Mouse (Mus musculus) forebrain, embryonic 12.5 days (tissue): Measurements from ENCODE around the gene Gpam. TPM values are rescaled to one million over a fixed set of nuclear protein-coding genes. Genes with fewer than 3 reads are reported as not detected.
"Not testable (repeated sequence)": the region's sequence is repeated elsewhere in the genome, so short reads cannot be mapped to it uniquely, and the experiment has no call there.

Experiments
- ATAC-seq: fragments of 200-750 bp; cut with Nextera tagmentation; 2 replicates; pipeline ENCODE4 v1.8.0; 2017; ENCODE audit warnings: moderate TSS enrichment; ENCODE audit not compliant: low FRiP score
- H3K27ac ChIP-seq: fragments of 300-500 bp; sonication (generic); 2 replicates; pipeline ENCODE4 v1.5.1; 2016; ENCODE audit warnings: mild to moderate bottlenecking
- H3K27me3 ChIP-seq: fragments of 300-500 bp; sonication (generic); 2 replicates; pipeline ENCODE4 v1.6.1; 2016; ENCODE audit warnings: mild to moderate bottlenecking
- H3K36me3 ChIP-seq: fragments of 300-500 bp; sonication (generic); replicated peaks from 2 replicates; pipeline ENCODE4 v1.6.1; 2016; ENCODE audit warnings: mild to moderate bottlenecking
- H3K4me1 ChIP-seq: fragments of 300-500 bp; sonication (generic); 2 replicates; pipeline ENCODE4 v1.6.1; 2016
- H3K4me2 ChIP-seq: fragments of 300-500 bp; sonication (generic); 2 replicates; pipeline ENCODE4 v1.6.1; 2016; ENCODE audit warnings: mild to moderate bottlenecking, moderate library complexity
- H3K4me3 ChIP-seq: fragments of 300-500 bp; sonication (generic); replicated peaks from 2 replicates; pipeline ENCODE4 v1.5.1; 2016; ENCODE audit warnings: mild to moderate bottlenecking
- H3K9ac ChIP-seq: fragments of 300-500 bp; sonication (generic); 2 replicates; pipeline ENCODE4 v1.6.1; 2016; ENCODE audit warnings: mild to moderate bottlenecking
- H3K9me3 ChIP-seq: fragments of 300-500 bp; sonication (generic); 2 replicates; pipeline ENCODE4 v1.6.1; 2016
- WGBS: fragments of 180-500 bp; shearing (Covaris S2); methylation state at CpG from one replicate; pipeline ENCODE4 v1.1.7; 2016; 5-methylcytosine and 5-hydroxymethylcytosine counted together
- polyA plus RNA-seq: library from polyadenylated mRNA; unstranded; fragments of >200 nt; fragmentation: Nextera tagmentation; extraction: Ambion mirVana; gene quantifications from 2 replicates; pipeline ENCODE4 v1.2.1, GENCODE M21; 2016

Gpam gene
- polyA plus RNA-seq, 1 experiment from 2014 or later = 21.5 TPM

DNA sequence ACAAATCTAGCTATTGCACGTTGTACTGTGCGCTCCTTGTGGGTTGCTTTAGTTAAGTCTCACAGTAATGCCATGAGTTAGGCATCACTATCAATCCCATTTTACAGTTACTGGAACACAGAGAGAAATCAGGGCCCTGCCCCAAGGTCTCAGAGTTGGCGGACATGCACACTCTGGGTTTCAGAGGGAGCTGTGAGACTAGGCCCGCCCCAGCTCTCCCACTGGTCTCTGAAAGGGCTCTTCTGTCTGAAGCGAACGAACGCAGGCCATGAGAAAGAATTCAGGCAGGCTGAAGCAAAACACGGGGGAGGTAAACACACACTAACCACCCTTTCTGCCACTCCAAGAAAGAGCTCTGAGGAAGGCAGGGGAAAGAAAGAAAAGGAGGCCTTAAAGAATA, 31.6 kb upstream of the Gpam start:
- Histone ChIP-seq H3K4me1 (no peaks in the 10 kb centered on the region), H3K9me3 (no peaks in the 10 kb centered on the region), H3K27me3 (no peaks in the 10 kb centered on the region), H3K4me3 (no peak overlapping the region), H3K4me2 (no peak overlapping the region), H3K36me3 (no peaks in the 10 kb centered on the region), H3K27ac (no peak overlapping the region), H3K9ac (no peak overlapping the region)
- ATAC-seq = no peak
- 67% methylated on average over 8 of the region's 8 CpGs for WGBS

DNA sequence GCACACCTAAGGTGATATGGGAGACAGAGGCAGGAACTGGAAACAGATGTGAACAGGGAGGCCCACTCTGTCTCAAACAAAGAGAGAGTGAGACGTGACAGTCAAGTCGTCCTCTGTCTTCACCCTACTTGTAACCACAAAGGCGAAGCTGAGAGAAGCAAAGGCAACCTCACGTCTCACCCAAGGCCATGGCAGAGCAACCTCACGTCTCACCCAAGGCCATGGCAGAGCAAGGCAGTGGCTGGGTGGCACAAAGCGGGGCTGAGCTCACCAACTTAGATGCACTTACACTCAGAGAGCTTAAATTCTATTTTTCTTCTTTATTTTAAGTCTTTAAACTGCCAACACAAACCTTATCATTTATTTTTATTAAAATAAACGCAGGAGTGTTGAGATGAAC, 30.0 kb upstream of the Gpam start:
- Histone ChIP-seq H3K4me1 (no peaks in the 10 kb centered on the region), H3K36me3 (no peaks in the 10 kb centered on the region), H3K4me2 (no peak overlapping the region), H3K4me3 (no peak overlapping the region), H3K27me3 (no peaks in the 10 kb centered on the region), H3K27ac (no peak overlapping the region), H3K9ac (no peak overlapping the region), H3K9me3 (no peaks in the 10 kb centered on the region)
- no peak for ATAC-seq
- 88% methylated on average over 7 of the region's 7 CpGs for WGBS

DNA sequence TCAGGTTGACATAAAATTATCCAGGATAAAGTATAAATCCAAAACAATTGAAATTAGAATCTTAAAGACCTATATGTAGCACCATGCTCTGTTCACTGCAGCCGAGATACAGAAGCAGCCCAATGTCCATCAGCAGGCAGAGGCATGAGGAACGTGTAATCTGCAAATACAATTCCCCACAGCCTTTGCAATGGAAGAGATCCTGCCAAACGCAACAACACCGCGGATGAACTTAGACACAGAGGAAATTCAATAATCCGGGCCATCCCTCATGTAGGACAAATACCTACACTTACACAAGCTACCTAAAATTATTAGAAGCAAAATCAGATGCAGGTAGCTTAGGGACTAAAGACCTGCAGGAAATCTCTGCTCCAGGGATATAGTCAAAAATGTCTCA, 25.9 kb upstream of the Gpam start:
- H3K4me1 ChIP-seq = no peaks in the 10 kb centered on the region
- H3K27me3 ChIP-seq = no peaks in the 10 kb centered on the region
- 92% methylated on average over 6 of the region's 6 CpGs for WGBS
- H3K4me2 ChIP-seq = no peak overlapping the region
- no peak for ATAC-seq
- no peaks in the 10 kb centered on the region for H3K36me3 ChIP-seq
- no peaks in the 10 kb centered on the region for H3K9me3 ChIP-seq
- no peak overlapping the region for H3K27ac ChIP-seq
- no peak overlapping the region for H3K4me3 ChIP-seq
- no peak overlapping the region for H3K9ac ChIP-seq

DNA sequence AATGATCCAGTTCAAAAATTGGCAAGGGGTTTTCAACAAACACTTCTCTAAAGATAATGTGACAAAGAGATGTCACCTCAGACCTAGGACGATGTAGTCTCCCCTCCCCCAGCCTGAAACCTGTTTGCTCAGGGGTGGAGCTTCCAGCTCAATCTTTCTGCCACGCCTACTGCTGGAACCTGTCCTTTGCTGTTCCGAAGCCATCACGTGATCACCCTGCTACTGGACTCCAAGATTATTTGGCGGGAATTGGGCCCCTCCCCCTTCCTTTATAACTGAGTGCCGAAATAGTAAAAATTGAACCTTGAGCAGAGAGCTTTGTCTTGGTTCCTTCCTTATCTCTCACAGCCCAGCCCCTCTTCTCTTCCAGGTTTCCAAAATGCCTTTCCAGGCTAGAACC, 25.2 kb upstream of the Gpam start:
- H3K27me3 ChIP-seq, H3K36me3 ChIP-seq, H3K4me2 ChIP-seq, H3K4me1 ChIP-seq, H3K27ac ChIP-seq, ATAC-seq, H3K9ac ChIP-seq, H3K9me3 ChIP-seq, H3K4me3 ChIP-seq: not testable (repeated sequence)
- WGBS = 74% methylated on average over 6 of the region's 6 CpGs

DNA sequence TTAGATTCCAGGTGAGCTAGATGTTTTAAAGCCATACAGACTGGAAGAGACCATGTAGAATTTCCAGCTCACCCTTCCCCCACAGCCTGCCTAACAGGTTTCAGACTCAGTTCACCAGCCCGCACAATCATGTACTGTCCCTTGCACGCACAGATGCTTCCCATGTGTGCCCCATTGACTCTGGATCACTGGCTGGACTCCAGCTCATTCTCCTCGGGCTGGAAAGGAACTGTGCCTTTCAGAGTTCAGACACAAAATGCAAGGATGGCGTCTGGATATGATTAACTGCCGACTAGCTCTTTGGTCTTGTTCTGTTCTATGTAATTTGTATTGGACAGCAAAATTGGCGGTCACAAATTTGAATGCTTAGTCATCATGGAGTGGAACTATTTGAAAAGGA, 22.6 kb upstream of the Gpam start:
- no peaks in the 10 kb centered on the region for H3K9me3 ChIP-seq

DNA sequence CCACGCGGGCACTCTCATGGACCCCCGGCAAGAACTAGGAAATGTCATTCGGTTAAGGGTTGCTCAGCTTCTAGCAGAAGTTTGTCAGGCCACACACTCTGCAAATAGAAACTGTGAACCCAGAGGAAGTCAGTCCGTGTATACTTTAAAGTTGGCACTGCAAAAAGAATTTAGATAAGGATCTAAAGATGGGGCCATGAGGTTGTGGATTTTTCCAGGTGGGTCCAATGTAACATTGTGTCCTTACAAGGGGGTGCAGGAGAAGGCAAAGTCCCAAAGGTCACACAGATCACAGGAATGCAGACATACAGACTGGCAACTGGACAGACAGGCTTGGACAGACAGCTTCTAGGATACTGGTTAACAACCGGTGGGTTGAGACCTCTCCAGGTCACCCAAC, 21.1 kb upstream of the Gpam start:
- Histone ChIP-seq H3K4me3 (no peak overlapping the region), H3K9ac (no peak overlapping the region), H3K4me2 (no peak overlapping the region), H3K4me1 (peaks cover 24% of the 10 kb centered on the region), H3K27me3 (no peaks in the 10 kb centered on the region), H3K9me3 (no peaks in the 10 kb centered on the region), H3K27ac (no peak overlapping the region), H3K36me3 (no peaks in the 10 kb centered on the region)
- WGBS = 91% methylated on average over 6 of the region's 6 CpGs
- no peak for ATAC-seq

More for the DNA sequence above, 22.6 kb upstream of the Gpam start:
- no peak overlapping the region for H3K4me2 ChIP-seq
- WGBS = 81% methylated on average over 6 of the region's 6 CpGs
- H3K9ac ChIP-seq = no peak overlapping the region
- no peaks in the 10 kb centered on the region for H3K27me3 ChIP-seq
- no peak overlapping the region for H3K27ac ChIP-seq
- H3K4me3 ChIP-seq = no peak overlapping the region
- no peaks in the 10 kb centered on the region for H3K36me3 ChIP-seq
- peaks cover 8% of the 10 kb centered on the region for H3K4me1 ChIP-seq
- ATAC-seq = no peak

DNA sequence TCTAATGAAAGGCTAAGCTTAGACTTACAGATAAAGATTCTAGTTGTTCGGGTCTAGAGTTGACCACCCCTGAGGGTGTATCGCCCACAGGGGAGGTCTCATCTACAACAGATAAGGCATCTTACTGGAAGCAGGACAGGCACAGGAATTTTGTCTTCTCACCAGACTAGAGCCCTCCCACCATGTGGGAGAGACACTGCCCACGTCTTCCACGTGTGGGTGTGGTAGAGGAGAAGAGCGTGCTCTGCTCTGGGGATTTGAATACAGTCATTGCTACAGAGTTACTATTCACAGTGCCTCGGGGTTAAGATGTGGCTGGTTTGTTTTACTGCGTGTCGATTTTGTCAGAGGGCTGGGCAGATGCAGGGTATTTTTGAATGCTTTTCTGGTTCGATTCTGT, 20.5 kb upstream of the Gpam start:
- no peak overlapping the region for H3K9ac ChIP-seq
- H3K9me3 ChIP-seq = no peaks in the 10 kb centered on the region
- peaks cover 29% of the 10 kb centered on the region for H3K4me1 ChIP-seq
- H3K36me3 ChIP-seq = no peaks in the 10 kb centered on the region
- no peak overlapping the region for H3K4me2 ChIP-seq
- WGBS = 79% methylated on average over 9 of the region's 9 CpGs
- no peak overlapping the region for H3K4me3 ChIP-seq
- ATAC-seq = no peak
- H3K27ac ChIP-seq = no peak overlapping the region
- no peaks in the 10 kb centered on the region for H3K27me3 ChIP-seq

DNA sequence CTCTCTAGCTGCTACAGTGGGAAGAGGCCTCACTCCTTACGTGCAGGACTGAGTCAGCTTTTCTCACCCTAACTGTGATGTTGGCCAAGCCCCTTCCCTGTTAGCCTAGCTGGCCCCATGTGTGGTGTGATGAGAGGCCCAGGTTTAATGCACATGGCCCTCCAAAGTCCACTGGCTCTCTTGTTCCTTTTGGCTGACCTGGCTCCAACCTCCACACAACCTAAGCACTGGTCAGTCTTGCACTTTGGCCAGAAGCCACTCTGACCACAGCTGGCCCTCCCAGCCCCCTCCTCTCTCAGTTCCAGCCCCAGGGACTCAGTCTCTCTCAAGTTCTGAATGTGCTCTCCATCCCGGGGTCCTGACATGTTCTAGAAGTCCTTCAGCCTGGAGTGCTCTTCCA, 18.1 kb upstream of the Gpam start:
- H3K4me1 ChIP-seq = peaks cover 37% of the 10 kb centered on the region
- 74% methylated on average over 2 of the region's 2 CpGs for WGBS
- no peak for ATAC-seq

DNA sequence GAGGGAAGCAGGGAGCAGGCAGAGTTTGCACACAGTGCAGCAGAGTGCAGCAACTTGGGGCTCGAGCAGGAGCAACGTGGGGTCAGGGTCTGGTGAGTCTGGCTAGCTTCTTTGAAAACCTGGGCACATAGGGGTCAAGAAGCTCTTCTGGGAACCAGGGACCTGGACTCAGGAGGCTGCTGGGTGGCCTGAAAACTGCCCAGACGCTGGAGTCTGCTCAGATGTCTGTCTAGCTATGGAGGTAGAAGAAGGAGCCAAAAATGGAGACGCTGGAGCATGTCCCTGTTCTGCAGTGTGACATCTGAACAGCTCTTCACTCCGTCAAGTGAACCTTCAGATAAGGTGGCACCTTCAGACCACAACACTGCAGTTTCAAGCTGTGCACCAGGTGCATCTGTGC, 17.7 kb upstream of the Gpam start:
- Histone ChIP-seq H3K36me3 (no peaks in the 10 kb centered on the region), H3K9ac (no peak overlapping the region), H3K4me3 (no peak overlapping the region), H3K4me1 (peaks cover 37% of the 10 kb centered on the region), H3K9me3 (no peaks in the 10 kb centered on the region), H3K27me3 (no peaks in the 10 kb centered on the region), H3K27ac (peak overlapping the region; percentile 90), H3K4me2 (no peak overlapping the region)
- WGBS = 42% methylated on average over 5 of the region's 5 CpGs
- no peak for ATAC-seq

More for the DNA sequence above, 18.1 kb upstream of the Gpam start:
- Histone ChIP-seq H3K9ac (no peak overlapping the region), H3K4me3 (no peak overlapping the region), H3K27ac (peak overlapping the region; percentile 90), H3K4me2 (no peak overlapping the region), H3K36me3 (no peaks in the 10 kb centered on the region), H3K9me3 (no peaks in the 10 kb centered on the region), H3K27me3 (no peaks in the 10 kb centered on the region)

DNA sequence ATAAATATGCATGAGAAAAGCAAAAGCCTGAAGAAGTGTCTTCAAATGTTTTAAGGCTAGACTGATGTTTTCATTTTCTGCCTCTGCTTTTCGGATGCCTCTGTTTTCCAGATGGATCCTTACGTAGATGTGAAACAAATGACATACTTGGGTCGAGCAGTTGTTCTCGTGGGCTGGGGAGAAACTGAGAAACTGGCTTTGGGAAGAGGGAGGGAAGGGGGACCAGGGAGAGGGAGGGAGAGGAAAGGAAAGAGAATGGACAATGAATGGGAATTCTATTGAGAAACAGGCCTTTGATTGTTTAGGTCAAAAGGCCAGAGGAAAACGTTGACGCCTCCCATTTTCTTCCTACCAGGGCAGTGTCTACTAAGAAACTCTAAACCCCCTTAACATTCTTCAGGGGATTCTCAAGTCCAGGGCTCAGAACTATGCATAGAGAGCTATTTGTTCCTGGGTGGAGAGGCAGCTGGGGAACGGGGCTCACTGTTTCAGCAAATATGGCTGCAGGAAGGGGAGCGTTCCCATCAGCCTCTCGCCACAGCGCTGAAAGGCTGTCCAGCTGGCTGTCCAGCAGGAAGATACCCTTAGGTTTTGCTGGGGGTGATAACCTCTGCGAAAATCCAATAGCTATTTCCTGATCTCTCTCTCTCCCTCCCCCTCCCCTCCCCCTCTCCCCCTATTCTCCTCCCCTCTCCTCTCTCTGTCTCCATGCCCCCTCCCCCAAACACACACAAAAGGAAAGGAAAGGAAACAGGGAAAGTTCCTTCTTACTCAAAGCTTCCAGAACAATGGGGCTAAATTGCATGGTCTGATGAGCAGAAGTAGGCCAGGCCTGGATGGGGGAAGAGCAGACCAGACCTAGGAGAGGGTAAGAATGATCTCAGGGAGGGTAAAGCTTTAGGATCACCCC, 16.6 kb upstream of the Gpam start:
- Histone ChIP-seq H3K27me3 (no peaks in the 10 kb centered on the region), H3K4me3 (no peak overlapping the region), H3K4me2 (no peak overlapping the region), H3K36me3 (no peaks in the 10 kb centered on the region), H3K27ac (peak overlapping the region; percentile 90), H3K4me1 (peaks cover 37% of the 10 kb centered on the region), H3K9me3 (no peaks in the 10 kb centered on the region), H3K9ac (no peak overlapping the region)
- ATAC-seq = peak; percentile 85
- 8% methylated on average over 11 of the region's 11 CpGs for WGBS

DNA sequence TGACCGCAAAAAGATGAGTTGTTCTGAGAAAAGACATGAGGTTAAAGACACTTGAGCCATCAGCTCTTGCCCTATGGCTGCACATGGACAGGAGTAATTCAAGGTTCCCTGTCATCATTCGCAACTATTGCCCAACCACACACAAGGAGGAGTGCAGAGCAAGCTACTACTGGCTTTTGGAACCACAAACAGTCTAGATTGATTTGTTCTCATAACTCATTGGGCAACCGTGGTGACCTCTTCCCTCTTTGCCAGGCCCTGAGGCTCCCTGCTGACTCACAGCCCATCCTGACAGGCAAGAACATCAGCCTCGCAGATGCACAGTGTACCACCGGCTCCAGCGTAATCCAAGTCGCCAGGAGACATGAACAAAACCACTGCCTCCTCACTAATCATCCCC, 12.3 kb upstream of the Gpam start:
- whole genome bisulfite sequencing = 88% methylated on average over 7 of the region's 7 CpGs
- no peaks in the 10 kb centered on the region for H3K9me3 ChIP-seq
- peaks cover 34% of the 10 kb centered on the region for H3K4me1 ChIP-seq
- H3K27me3 ChIP-seq = no peaks in the 10 kb centered on the region
- no peak overlapping the region for H3K27ac ChIP-seq
- H3K36me3 ChIP-seq = no peaks in the 10 kb centered on the region
- H3K4me2 ChIP-seq = no peak overlapping the region
- no peak overlapping the region for H3K9ac ChIP-seq
- no peak overlapping the region for H3K4me3 ChIP-seq
- no peak for ATAC-seq

DNA sequence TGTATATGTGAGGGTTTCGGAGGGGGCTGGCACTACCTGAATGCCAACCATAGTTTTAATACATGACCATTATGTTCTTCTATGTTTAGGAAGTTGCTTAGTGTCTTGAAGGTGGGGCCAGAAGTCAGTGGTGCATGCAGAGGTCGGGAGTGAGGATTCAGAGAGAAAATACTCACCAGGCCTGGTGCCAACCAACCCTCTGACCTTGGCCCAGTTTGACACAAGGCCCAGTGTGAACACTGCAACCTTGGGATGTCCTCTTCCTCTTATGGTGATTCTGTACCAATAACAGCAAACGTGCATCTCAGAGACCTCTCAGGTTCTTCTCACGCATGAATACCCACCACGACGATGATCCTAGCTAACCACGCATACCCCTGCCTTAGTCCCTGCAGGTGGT, 11.5 kb upstream of the Gpam start:
- Histone ChIP-seq H3K4me2 (no peak overlapping the region), H3K4me1 (peaks cover 26% of the 10 kb centered on the region), H3K4me3 (no peak overlapping the region), H3K9me3 (no peaks in the 10 kb centered on the region), H3K27ac (no peak overlapping the region), H3K36me3 (no peaks in the 10 kb centered on the region), H3K9ac (no peak overlapping the region), H3K27me3 (no peaks in the 10 kb centered on the region)
- WGBS = 81% methylated on average over 7 of the region's 7 CpGs
- no peak for ATAC-seq

DNA sequence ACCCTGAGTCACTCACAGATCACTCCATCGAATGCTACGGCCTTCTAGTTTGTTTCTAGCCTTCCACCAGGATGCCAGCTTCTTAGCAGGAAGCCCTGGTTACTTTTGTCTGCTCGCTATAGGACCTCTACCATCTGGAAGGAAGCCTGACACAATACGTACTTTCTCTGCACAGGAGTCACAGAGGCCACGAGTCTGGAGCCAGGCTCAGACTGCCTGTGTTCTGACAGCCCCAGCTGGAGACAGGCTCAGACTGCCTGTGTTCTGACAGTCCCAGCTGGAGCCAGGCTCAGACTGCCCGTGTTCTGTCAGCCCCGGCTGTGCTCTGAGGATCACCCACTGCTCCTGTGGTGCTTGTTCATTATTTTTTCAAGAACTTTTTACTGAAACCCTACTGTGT, 10.8 kb upstream of the Gpam start:
- Histone ChIP-seq H3K36me3 (no peaks in the 10 kb centered on the region), H3K4me2 (no peak overlapping the region), H3K9ac (no peak overlapping the region), H3K4me3 (no peak overlapping the region), H3K27me3 (no peaks in the 10 kb centered on the region), H3K27ac (no peak overlapping the region), H3K9me3 (no peaks in the 10 kb centered on the region), H3K4me1 (peaks cover 20% of the 10 kb centered on the region)
- WGBS = 34% methylated on average over 7 of the region's 7 CpGs
- ATAC-seq = no peak
